Mouse (Mus musculus) embryonic facial prominence, embryonic 10.5 days (tissue): ENCODE measurements around the gene H2-M10.6. TPM values are rescaled to one million over a fixed set of nuclear protein-coding genes. Genes with fewer than 3 reads are reported as not detected.
"Not testable (repeated sequence)": the region's sequence is repeated elsewhere in the genome, so short reads cannot be mapped to it uniquely, and the experiment has no call there.

Experiments used
- DNase-seq: peaks from one replicate; pipeline ENCODE4 v3.0.0-alpha.2; 2017; ENCODE audit warnings: low spot score
- H3K27ac ChIP-seq: fragments of 300-500 bp; sonication (generic); replicated peaks from 2 replicates; pipeline ENCODE4 v1.5.1; 2016; ENCODE audit warnings: mild to moderate bottlenecking
- H3K27me3 ChIP-seq: fragments of 300-500 bp; sonication (generic); replicated peaks from 2 replicates; pipeline ENCODE4 v1.6.1; 2016; ENCODE audit warnings: low read depth, mild to moderate bottlenecking; ENCODE audit not compliant: poor library complexity, severe bottlenecking
- H3K36me3 ChIP-seq: fragments of 300-500 bp; sonication (generic); replicated peaks from 2 replicates; pipeline ENCODE4 v1.6.1; 2016; ENCODE audit warnings: mild to moderate bottlenecking, moderate library complexity
- H3K4me1 ChIP-seq: fragments of 300-500 bp; sonication (generic); 2 replicates; pipeline ENCODE4 v1.6.1; 2016
- H3K4me3 ChIP-seq: fragments of 300-500 bp; sonication (generic); 2 replicates; pipeline ENCODE4 v1.5.1; 2016; ENCODE audit warnings: mild to moderate bottlenecking, moderate library complexity
- H3K9me3 ChIP-seq: fragments of 300-500 bp; sonication (generic); 2 replicates; pipeline ENCODE4 v1.6.1; 2016; ENCODE audit warnings: mild to moderate bottlenecking
- WGBS: fragments of 180-500 bp; shearing (Covaris S2); methylation state at CpG from one replicate; pipeline ENCODE4 v1.1.7; 2016; 5-methylcytosine and 5-hydroxymethylcytosine counted together
- polyA plus RNA-seq: library from polyadenylated mRNA; unstranded; fragments of >200 nt; fragmentation: Nextera tagmentation; extraction: Ambion mirVana; gene quantifications from 2 replicates; pipeline ENCODE4 v1.2.1, GENCODE M21; 2016

Gene H2-M10.6
- not detected in 2 replicates for polyA plus RNA-seq

DNA sequence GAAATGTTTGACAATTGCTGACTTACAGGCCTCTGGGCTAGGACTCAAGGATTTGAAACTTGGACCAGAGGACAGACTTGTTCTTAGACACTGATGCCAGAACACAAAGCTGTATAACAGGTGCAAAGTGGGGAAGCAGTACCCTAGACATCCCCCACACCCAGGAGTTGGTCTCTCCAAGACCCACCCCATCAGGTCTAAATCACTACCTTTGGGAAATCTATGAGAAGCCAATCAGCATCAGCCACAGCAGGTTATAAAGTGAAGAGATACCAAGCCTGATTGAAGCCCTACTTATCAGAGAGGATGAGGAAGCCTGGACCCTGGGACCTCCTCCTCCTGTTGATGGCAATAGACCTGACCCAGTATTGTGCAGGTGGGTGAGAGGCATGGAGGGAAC lies at the start of gene H2-M10.6:
H2-M10.6 (plus strand) TSS at position 301 of the 400 bp plus-strand sequence.
- no peaks in the 10 kb centered on the region for H3K36me3 ChIP-seq
- no peaks in the 10 kb centered on the region for H3K9me3 ChIP-seq
- no peaks in the 10 kb centered on the region for H3K4me1 ChIP-seq
- H3K27ac ChIP-seq, result no peak within 1 kb of the TSS
- no peak for DNase-seq
- no peaks in the 10 kb centered on the region for H3K27me3 ChIP-seq
- H3K4me3 ChIP-seq, result no peak within 1 kb of the TSS

DNA sequence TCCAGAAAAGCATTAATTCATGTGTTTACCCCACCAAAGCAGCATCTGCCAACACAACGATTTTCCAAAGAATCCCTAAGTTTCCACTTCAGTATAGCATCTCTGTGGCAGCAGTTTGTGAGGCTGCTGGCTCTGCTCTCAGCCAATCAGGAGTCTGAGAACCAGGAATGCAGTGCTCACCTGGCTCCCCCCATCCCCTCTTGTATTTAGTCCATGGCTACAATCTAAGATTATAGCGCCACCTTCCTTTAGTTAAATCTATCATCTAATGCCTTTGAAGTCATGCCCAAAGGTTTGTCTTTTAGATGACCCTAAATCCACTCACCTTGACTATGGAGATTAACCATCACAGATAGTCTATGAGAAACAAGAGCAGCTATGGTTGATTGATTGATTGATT lies 48.2 kb upstream of the H2-M10.6 start:
- Histone ChIP-seq H3K9me3 (no peaks in the 10 kb centered on the region), H3K4me3 (no peak overlapping the region), H3K36me3 (no peaks in the 10 kb centered on the region), H3K27me3 (no peaks in the 10 kb centered on the region), H3K4me1 (no peaks in the 10 kb centered on the region), H3K27ac (no peak overlapping the region)
- WGBS, result 55% methylated on average over 2 of the region's 2 CpGs
- no peak for DNase-seq

DNA sequence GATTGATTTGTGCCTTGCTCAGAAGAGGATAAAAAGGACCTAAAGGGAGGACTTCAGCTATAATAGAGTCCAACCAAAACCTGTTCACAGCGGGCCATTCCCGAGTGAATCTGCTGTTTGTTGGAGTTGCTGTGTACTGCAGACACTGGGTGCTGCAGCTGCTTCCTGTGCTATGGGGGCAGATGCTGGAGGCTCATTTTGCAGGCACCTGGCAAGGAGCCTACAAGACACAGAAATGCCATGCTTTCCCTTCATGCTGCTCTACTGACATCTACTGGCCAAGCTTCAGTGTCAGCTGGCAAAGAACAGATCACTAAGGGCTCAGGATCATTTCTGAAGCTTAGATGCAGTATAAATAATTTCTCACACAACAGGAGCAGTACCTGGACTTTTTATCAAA lies 47.7 kb upstream of the H2-M10.6 start:
- not testable (repeated sequence) for H3K4me3 ChIP-seq, DNase-seq, H3K27me3 ChIP-seq, H3K9me3 ChIP-seq, H3K36me3 ChIP-seq, H3K4me1 ChIP-seq, H3K27ac ChIP-seq
- WGBS, result 31% methylated on average over 2 of the region's 2 CpGs

DNA sequence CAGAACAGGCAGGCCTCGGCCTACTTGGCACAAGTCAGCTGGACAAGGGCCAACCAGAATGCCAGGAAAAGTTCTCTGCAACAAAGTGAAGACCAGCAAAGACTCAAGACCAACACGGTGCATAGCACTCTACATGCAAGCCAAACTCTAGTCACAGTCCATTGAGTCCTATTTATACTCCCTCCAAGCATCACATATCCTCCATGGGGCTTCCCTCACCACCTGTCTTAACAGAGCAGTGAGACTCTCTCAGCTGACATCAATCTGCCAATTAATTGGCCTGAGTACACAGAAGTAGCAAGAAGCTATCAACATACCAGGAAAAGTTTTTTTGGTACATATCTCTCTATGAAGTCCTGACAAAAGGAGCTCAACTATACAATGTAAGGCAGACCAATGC lies 46.6 kb upstream of the H2-M10.6 start:
- 76% methylated on average over 2 of the region's 2 CpGs for WGBS

DNA sequence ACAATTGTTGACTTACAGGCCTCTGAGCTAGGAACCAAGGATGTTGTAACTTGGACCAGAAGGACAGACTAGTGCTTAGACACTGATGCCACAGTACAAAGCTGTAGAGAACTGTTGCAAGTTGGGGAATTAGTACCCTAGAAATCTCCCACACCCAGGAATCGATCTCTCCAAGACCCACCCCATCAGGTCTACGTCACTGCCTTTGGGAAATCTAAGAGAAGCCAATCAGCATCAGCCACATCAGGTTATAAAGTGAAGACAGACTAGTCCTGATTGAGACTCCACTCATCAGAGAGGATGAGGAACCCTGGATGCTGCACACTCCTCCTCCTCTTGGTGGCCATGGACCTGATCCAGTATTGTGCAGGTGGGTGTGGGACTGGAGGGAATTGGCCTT lies 39.4 kb upstream of the H2-M10.6 start, which contains the start of gene H2-M10.5:
H2-M10.5 (plus strand) TSS at position 301 of the 400 bp plus-strand sequence.
- not testable (repeated sequence) for H3K4me3 ChIP-seq
- WGBS, result 92% methylated on average over 2 of the region's 2 CpGs

More for the DNA sequence above, 46.6 kb upstream of the H2-M10.6 start:
- not testable (repeated sequence) for H3K4me1 ChIP-seq, H3K36me3 ChIP-seq, H3K4me3 ChIP-seq, H3K27ac ChIP-seq, H3K9me3 ChIP-seq, DNase-seq, H3K27me3 ChIP-seq

DNA sequence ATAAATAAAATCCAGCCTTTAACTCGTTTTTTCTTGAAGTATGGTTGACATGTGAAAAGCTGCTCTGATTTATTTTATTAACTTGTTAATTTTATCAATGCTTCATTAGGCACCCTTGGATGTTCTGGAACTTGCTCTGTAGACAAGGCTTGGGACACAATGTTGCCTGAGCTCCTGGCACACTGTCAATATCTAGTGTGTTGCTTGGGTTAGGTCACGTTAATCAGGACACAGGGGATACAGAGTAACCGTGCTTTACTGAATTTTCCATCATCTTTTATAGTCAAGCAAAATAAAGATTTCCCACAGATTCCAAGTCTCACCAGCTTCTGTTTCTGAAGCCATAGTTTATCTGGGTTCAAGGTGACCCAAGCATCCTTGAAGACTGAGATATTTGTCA lies 30.4 kb upstream of the H2-M10.6 start:
- WGBS, result 73% methylated on average over 3 of the region's 3 CpGs
- Histone ChIP-seq H3K36me3 (no peaks in the 10 kb centered on the region), H3K4me3 (no peak overlapping the region), H3K27ac (no peak overlapping the region), H3K4me1 (no peaks in the 10 kb centered on the region), H3K9me3 (no peaks in the 10 kb centered on the region), H3K27me3 (no peaks in the 10 kb centered on the region)
- DNase-seq, result no peak

More for the DNA sequence above, 39.4 kb upstream of the H2-M10.6 start, which contains the start of gene H2-M10.5:
- H3K36me3 ChIP-seq, H3K27me3 ChIP-seq, H3K27ac ChIP-seq, DNase-seq, H3K4me1 ChIP-seq, H3K9me3 ChIP-seq: not testable (repeated sequence)

DNA sequence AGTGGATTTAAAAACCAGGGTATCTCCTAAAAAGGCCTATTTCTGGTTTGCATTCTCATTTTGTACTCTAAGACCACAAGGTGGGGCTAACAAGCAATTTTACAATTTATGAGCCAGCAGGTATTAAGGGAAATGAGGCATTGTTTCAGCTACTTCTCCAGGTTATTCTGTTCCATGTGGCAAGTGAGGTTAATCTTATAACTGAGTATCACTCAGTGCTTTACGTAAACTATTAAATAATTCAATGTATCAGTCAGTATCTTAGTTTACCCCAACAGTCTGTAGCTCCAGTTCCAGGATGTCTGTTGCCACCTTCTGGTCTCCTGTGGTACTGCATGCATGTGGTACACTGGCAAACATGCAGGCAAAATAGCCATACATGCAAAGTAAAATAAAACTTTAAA lies 25.5 kb upstream of the H2-M10.6 start:
- not testable (repeated sequence) for H3K4me1 ChIP-seq, H3K36me3 ChIP-seq, H3K4me3 ChIP-seq, H3K27me3 ChIP-seq, H3K9me3 ChIP-seq, H3K27ac ChIP-seq
- DNase-seq, result peak; percentile 9
- 38% methylated on average over 1 of the region's 1 CpGs for WGBS

DNA sequence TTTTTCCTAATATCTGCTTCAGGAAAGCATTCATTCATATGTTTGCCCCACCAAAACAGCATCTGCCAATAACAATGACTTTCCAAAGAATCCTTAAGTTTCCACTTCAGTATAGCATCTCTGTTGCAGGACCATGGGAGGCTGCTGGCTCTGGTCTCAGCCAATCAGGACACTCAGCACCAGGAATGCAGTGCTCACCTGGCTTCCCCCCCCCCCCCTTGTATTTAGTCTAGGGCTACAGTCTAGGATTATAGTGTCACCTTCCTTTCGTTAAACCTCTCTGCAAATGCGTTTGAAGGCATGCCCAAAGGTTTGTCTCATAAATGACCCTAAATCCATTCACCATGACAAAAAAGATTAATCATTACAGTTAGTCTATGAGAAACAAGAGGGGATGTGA lies 23.6 kb upstream of the H2-M10.6 start:
- no peak for DNase-seq
- H3K27me3 ChIP-seq, result no peaks in the 10 kb centered on the region
- no peaks in the 10 kb centered on the region for H3K36me3 ChIP-seq
- H3K4me3 ChIP-seq, result no peak overlapping the region
- no peaks in the 10 kb centered on the region for H3K9me3 ChIP-seq
- H3K4me1 ChIP-seq, result no peaks in the 10 kb centered on the region
- 80% methylated on average over 2 of the region's 2 CpGs for WGBS
- no peak overlapping the region for H3K27ac ChIP-seq

DNA sequence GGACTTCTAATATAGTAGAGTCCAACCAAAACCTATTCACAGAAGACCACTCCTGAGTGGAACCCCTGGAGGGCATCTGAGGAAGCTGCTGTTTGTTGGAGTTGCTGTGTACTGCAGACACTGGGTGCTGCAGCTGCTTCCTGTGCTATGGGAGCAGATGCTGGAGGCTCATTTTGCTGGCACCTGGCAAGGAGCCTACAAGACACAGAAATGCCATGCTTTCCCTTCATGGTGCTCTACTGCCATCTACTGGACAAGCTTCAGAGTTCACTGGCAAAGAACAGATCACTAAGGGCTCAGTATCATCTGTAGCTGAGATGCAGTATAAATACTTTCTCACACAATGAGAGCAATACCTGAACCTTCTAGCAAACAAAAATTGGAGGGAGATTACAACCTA lies 23.2 kb upstream of the H2-M10.6 start:
- DNase-seq, result peak; percentile 66
- not testable (repeated sequence) for H3K27ac ChIP-seq, H3K4me3 ChIP-seq, H3K36me3 ChIP-seq, H3K4me1 ChIP-seq, H3K9me3 ChIP-seq, H3K27me3 ChIP-seq

DNA sequence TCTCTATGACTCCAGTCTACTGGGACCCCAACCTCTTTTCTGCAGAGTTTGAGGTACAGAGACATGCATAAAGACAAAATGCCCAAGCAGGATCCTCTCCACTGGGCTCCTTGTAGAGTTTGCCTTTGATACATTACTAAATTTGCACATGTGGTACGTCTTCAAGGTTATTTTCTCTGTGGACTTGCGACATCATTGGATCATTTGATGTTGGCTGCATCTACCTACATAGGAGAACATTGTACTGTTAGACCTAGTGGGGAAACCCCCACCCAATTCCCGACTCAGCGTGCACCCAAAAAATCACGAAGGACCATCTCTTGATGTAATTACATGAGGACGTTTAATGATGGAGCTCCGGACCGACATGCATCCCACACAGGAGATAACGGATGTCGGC lies 12.5 kb upstream of the H2-M10.6 start:
- Histone ChIP-seq H3K4me3 (no peak overlapping the region), H3K9me3 (no peaks in the 10 kb centered on the region), H3K4me1 (no peaks in the 10 kb centered on the region), H3K27me3 (no peaks in the 10 kb centered on the region), H3K27ac (no peak overlapping the region), H3K36me3 (no peaks in the 10 kb centered on the region)
- 93% methylated on average over 10 of the region's 10 CpGs for WGBS
- DNase-seq, result no peak

DNA sequence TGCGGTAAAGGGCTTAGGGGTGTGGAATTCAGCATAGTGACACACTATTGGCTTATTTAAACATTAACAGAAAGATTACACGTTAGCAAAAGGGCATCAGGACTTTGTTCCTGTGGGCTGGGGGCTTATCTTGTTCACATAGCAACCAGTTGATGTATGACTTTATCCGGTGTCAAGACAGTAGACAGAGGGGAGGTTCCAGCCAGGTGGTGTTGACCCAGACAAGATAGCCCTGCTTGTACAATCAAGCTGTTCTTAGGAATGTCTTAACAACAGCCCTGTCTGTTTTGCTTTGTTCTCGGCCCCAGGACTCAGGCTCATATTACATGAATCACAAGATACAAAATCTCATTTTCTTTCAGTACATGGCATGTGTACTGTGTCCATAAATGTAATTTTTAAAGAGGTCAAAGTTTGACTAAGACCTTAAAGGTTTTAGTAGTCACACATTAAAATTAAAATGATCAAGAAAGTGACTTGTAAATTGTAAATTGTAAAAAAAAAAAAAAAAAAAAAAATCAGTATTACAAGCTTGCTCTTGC lies 12.0 kb upstream of the H2-M10.6 start:
- H3K27ac ChIP-seq, DNase-seq, H3K4me1 ChIP-seq, H3K27me3 ChIP-seq, H3K4me3 ChIP-seq, H3K36me3 ChIP-seq, H3K9me3 ChIP-seq: not testable (repeated sequence)
- WGBS, result 77% methylated on average over 4 of the region's 4 CpGs

DNA sequence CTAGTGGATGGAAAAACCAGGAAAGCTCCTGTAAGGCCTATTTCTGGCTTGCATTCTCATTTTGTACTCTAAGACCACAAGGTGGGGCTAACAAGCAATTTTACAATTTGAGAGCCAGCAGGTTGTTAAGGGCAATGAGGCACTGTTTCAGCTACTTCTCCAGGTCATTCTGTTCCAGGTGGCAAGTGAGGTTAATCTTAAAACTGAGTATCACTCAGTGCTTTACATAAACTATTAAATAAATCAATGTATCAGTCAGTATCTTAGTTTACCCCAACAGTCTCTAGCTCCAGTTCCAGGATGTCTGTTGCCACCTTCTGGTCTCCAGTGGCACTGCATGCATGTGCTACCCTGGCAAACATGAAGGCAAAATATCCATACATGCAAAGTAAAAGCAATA lies 12.0 kb downstream of the H2-M10.6 start:
- no peak overlapping the region for H3K27ac ChIP-seq
- H3K4me3 ChIP-seq, result no peak overlapping the region
- H3K27me3 ChIP-seq, result no peaks in the 10 kb centered on the region
- H3K9me3 ChIP-seq, result no peaks in the 10 kb centered on the region
- no peaks in the 10 kb centered on the region for H3K36me3 ChIP-seq
- DNase-seq, result peak; percentile 44
- H3K4me1 ChIP-seq, result no peaks in the 10 kb centered on the region

DNA sequence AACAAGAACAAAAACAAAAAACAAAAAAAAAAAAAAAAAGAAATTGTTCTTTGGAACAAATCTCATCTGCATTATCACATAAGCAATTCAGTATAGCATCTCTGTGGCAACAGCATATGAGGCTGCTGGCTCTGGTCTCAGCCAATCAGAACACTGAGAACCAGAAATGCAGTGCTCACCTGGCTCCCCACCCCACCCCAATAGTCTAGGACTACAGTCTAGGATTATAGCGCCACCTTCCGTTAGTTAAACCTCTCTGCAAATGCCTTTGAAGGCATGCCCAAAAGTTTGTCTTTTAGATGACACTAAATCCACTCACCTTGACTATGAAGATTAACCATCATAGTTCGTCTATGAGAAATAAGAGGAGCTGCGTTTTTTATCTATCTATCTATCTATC lies 13.6 kb downstream of the H2-M10.6 start:
- 25% methylated on average over 4 of the region's 4 CpGs for WGBS
- no peak overlapping the region for H3K27ac ChIP-seq
- H3K27me3 ChIP-seq, result no peaks in the 10 kb centered on the region
- H3K4me3 ChIP-seq, result no peak overlapping the region
- no peaks in the 10 kb centered on the region for H3K9me3 ChIP-seq
- H3K4me1 ChIP-seq, result no peaks in the 10 kb centered on the region
- no peak for DNase-seq
- H3K36me3 ChIP-seq, result no peaks in the 10 kb centered on the region

DNA sequence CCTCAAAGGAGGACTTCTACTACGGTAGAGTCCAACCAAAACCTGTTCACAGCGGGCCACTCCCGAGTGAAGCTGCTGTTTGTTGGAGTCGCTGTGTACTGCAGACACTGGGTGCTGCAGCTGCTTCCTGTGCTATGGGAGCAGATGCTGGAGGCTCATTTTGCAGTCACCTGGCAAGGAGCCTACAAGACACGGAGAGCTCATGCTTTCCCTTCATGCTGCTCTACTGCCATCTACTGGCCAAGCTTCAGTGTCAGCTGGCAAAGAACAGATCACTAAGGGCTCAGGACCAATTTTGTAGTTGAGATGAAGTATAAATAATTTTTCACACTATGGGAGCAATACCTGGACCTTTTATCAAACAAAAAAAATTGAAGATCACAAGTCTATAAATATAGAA lies 14.0 kb downstream of the H2-M10.6 start:
- H3K4me1 ChIP-seq, H3K9me3 ChIP-seq, H3K36me3 ChIP-seq, H3K27ac ChIP-seq, H3K4me3 ChIP-seq, H3K27me3 ChIP-seq: not testable (repeated sequence)
- peak; percentile 58 for DNase-seq
- WGBS, result 12% methylated on average over 5 of the region's 5 CpGs
